Mouse (Mus musculus) liver, embryonic 14.5 days (tissue): ENCODE results near the gene Nudt9.

Source experiments
- CTCF ChIP-seq: IDR thresholded peaks from 2 replicates; pipeline ENCODE4 v1.5.1; 2016; ENCODE audit warnings: antibody characterized with exemption, low read depth, control low read depth
- EP300 ChIP-seq: IDR thresholded peaks from 2 replicates; pipeline ENCODE4 v1.6.1; 2016; ENCODE audit warnings: antibody characterized with exemption, low read depth

DNA sequence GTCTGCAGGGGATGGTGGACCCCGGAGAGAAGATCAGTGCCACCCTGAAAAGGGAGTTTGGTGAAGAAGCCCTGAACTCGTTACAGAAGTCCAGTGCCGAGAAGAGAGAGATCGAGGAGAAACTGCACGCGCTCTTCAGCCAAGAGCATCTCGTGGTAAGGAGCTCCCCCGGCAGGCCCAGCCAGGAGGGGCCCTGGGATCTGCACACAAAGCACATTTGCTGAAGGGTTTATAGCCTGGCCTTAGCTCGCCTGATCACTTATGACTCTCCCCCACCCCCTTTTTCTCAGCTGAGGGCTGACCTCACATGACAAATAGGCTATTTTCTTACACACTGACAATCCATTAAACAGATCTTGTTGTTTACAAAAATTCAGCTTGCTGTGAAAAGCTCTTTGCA, 13.5 kb downstream of the Nudt9 start:
- TF ChIP-seq EP300 (no peak), CTCF (no peak)
